Mouse (Mus musculus) CH12.LX (cell line): ENCODE measurements at regions not wholly inside any gene's neighbourhood (a gene's known extent, or its start where the extent isn't known, plus 50 kb on each side); places are given as distances from the start of the nearest gene placed in this dataset.

ENCODE experiments used
- DNase-seq: peaks from one replicate; pipeline ENCODE4 v3.0.0-alpha.2; 2013; ENCODE audit errors: extremely low read depth
- H3K27ac ChIP-seq: 2 replicates; pipeline ENCODE4 v1.5.1; 2012; ENCODE audit warnings: low read depth, mild to moderate bottlenecking, control low read depth, moderate library complexity; ENCODE audit not compliant: insufficient read depth
- H3K27me3 ChIP-seq: replicated peaks from 2 replicates; pipeline ENCODE3; 2012; ENCODE audit warnings: inconsistent platforms
- H3K36me3 ChIP-seq, 2 experiments: replicated peaks in 1 of 2; 2 replicates each; pipeline versions ENCODE3 to v1.6.1; 2012; ENCODE audit warnings: inconsistent platforms in 1 of 2, low read length in 1 of 2, mild to moderate bottlenecking in 1 of 2, mixed read lengths in 1 of 2, moderate library complexity in 1 of 2; ENCODE audit not compliant: control insufficient read depth in 1 of 2, insufficient read depth in 1 of 2
- H3K4me1 ChIP-seq, 2 experiments: 2 replicates each; pipeline ENCODE4 v1.6.1; 2012; ENCODE audit warnings: inconsistent platforms in 1 of 2, moderate library complexity in 1 of 2; ENCODE audit not compliant: insufficient read depth in 2 of 2, control insufficient read depth in 1 of 2
- H3K4me2 ChIP-seq: 2 replicates; pipeline ENCODE4 v1.6.1; 2012; ENCODE audit warnings: low read depth, mild to moderate bottlenecking, control low read depth; ENCODE audit not compliant: poor library complexity, insufficient read depth, severe bottlenecking
- H3K4me3 ChIP-seq, 3 experiments: fragments of 150-350 bp in 1 of 3; sonication (generic) in 1 of 3; replicated peaks in 1 of 3; 2 replicates each; pipeline versions ENCODE3 to v1.5.1; 2011 to 2012; ENCODE audit warnings: low read depth in 2 of 3, low read length in 2 of 3, mild to moderate bottlenecking in 2 of 3, moderate library complexity in 2 of 3, control low read depth in 1 of 3, improper control_type of control experiment in 1 of 3, inconsistent platforms in 1 of 3, mixed read lengths in 1 of 3; ENCODE audit not compliant: poor library complexity in 1 of 3
- H3K79me2 ChIP-seq: replicated peaks from 2 replicates; pipeline ENCODE4 v1.6.1; 2012; ENCODE audit warnings: mild to moderate bottlenecking, moderate library complexity; ENCODE audit not compliant: control insufficient read depth, poor library complexity, insufficient read depth, severe bottlenecking; ENCODE audit errors: extremely low read depth
- H3K9ac ChIP-seq: 2 replicates; pipeline ENCODE4 v1.6.1; 2012; ENCODE audit warnings: low read depth, mild to moderate bottlenecking, control low read depth, moderate library complexity; ENCODE audit not compliant: insufficient read depth
- H3K9me3 ChIP-seq: replicated peaks from 2 replicates; pipeline ENCODE3; 2012; ENCODE audit warnings: low read length, inconsistent platforms, mixed read lengths
- BHLHE40 ChIP-seq: IDR thresholded peaks from 2 replicates; pipeline ENCODE4 v1.6.1; 2011; ENCODE audit warnings: mild to moderate bottlenecking, low read depth, low read length, improper control_type of control experiment
- CHD1 ChIP-seq: IDR thresholded peaks from 2 replicates; pipeline ENCODE4 v1.6.1; 2012; ENCODE audit warnings: low read depth, low read length, improper control_type of control experiment, inconsistent platforms
- CHD2 ChIP-seq: IDR thresholded peaks from 2 replicates; pipeline ENCODE4 v1.6.1; 2011; ENCODE audit warnings: low read length, improper control_type of control experiment
- CTCF ChIP-seq, 2 experiments: IDR thresholded peaks in 1 of 2; conservative IDR thresholded peaks in 1 of 2; 2 replicates each; pipeline ENCODE4 v1.5.1; 2011 to 2012; ENCODE audit warnings: low read depth in 2 of 2, low read length in 2 of 2, improper control_type of control experiment in 1 of 2, inconsistent platforms in 1 of 2, mild to moderate bottlenecking in 1 of 2, moderate library complexity in 1 of 2
- ELF1 ChIP-seq: IDR thresholded peaks from 2 replicates; pipeline ENCODE4 v1.6.1; 2014; ENCODE audit warnings: low read depth, mild to moderate bottlenecking, inconsistent platforms, low read length, improper control_type of control experiment
- EP300 ChIP-seq: IDR thresholded peaks from 2 replicates; pipeline ENCODE4 v1.6.1; 2011; ENCODE audit warnings: low read length, improper control_type of control experiment
- ETS1 ChIP-seq: conservative IDR thresholded peaks from 2 replicates; pipeline ENCODE4 v1.6.1; 2012; ENCODE audit warnings: low read depth, mild to moderate bottlenecking, inconsistent platforms, low read length, improper control_type of control experiment, moderate library complexity
- GABPA ChIP-seq: IDR thresholded peaks from 2 replicates; pipeline ENCODE4 v1.6.1; 2012; ENCODE audit warnings: low read depth, low read length, improper control_type of control experiment, inconsistent platforms; ENCODE audit not compliant: insufficient replicate concordance
- HCFC1 ChIP-seq: IDR thresholded peaks from 2 replicates; pipeline ENCODE4 v1.6.1; 2012; ENCODE audit warnings: low read depth, mild to moderate bottlenecking, inconsistent platforms, low read length, improper control_type of control experiment
- IRF4 ChIP-seq: IDR thresholded peaks from 2 replicates; pipeline ENCODE4 v1.6.1; 2014; ENCODE audit warnings: low read depth, mild to moderate bottlenecking, inconsistent platforms, low read length, improper control_type of control experiment
- JUN ChIP-seq: IDR thresholded peaks from 2 replicates; pipeline ENCODE4 v1.6.1; 2011; ENCODE audit warnings: low read depth, mild to moderate bottlenecking, low read length, improper control_type of control experiment, moderate library complexity; ENCODE audit not compliant: insufficient read depth
- JUND ChIP-seq: conservative IDR thresholded peaks from 2 replicates; pipeline ENCODE4 v1.6.1; 2011; ENCODE audit warnings: low read depth, low read length, improper control_type of control experiment
- MAFK ChIP-seq: IDR thresholded peaks from 2 replicates; pipeline ENCODE4 v1.6.1; 2011; ENCODE audit warnings: low read length, improper control_type of control experiment; ENCODE audit not compliant: insufficient replicate concordance
- MAX ChIP-seq: IDR thresholded peaks from 2 replicates; pipeline ENCODE4 v1.6.1; 2011; ENCODE audit warnings: low read length, improper control_type of control experiment
- MAZ ChIP-seq: IDR thresholded peaks from 2 replicates; pipeline ENCODE4 v1.6.1; 2012; ENCODE audit warnings: low read depth, mild to moderate bottlenecking, inconsistent platforms, low read length, improper control_type of control experiment, moderate library complexity
- MEF2A ChIP-seq: IDR thresholded peaks from 2 replicates; pipeline ENCODE4 v1.6.1; 2014; ENCODE audit warnings: low read depth, mild to moderate bottlenecking, inconsistent platforms, low read length, improper control_type of control experiment, borderline replicate concordance
- MXI1 ChIP-seq: IDR thresholded peaks from 2 replicates; pipeline ENCODE4 v1.6.1; 2011; ENCODE audit warnings: mild to moderate bottlenecking, low read depth, low read length, improper control_type of control experiment
- MYC ChIP-seq: IDR thresholded peaks from 2 replicates; pipeline ENCODE4 v1.6.1; 2011; ENCODE audit warnings: low read depth, mild to moderate bottlenecking, improper control_type of control experiment, low read length
- NRF1 ChIP-seq: IDR thresholded peaks from 2 replicates; pipeline ENCODE4 v1.6.1; 2014; ENCODE audit warnings: low read depth, mild to moderate bottlenecking, inconsistent platforms, low read length, improper control_type of control experiment, moderate library complexity
- PAX5 ChIP-seq: IDR thresholded peaks from 2 replicates; pipeline ENCODE4 v1.6.1; 2012; ENCODE audit warnings: low read length, inconsistent platforms, mixed read lengths
- POLR2A ChIP-seq: IDR thresholded peaks from 2 replicates; pipeline ENCODE4 v1.6.1; 2011; ENCODE audit warnings: low read depth, mild to moderate bottlenecking, improper control_type of control experiment, low read length
- POLR2AphosphoS2 ChIP-seq: IDR thresholded peaks from 2 replicates; pipeline ENCODE4 v1.6.1; 2011; ENCODE audit warnings: low read depth, low read length, improper control_type of control experiment
- RCOR1 ChIP-seq: conservative IDR thresholded peaks from 2 replicates; pipeline ENCODE4 v1.6.1; 2012; ENCODE audit warnings: low read depth, mild to moderate bottlenecking, inconsistent platforms, low read length, improper control_type of control experiment
- SIN3A ChIP-seq: IDR thresholded peaks from 2 replicates; pipeline ENCODE4 v1.6.1; 2012; ENCODE audit warnings: low read length, improper control_type of control experiment, inconsistent platforms
- TBP ChIP-seq: conservative IDR thresholded peaks from 2 replicates; pipeline ENCODE4 v1.6.1; 2011; ENCODE audit warnings: low read depth, low read length, improper control_type of control experiment
- TCF12 ChIP-seq: IDR thresholded peaks from 2 replicates; pipeline ENCODE4 v1.6.1; 2014; ENCODE audit warnings: low read depth, mild to moderate bottlenecking, inconsistent platforms, low read length, improper control_type of control experiment
- USF1 ChIP-seq: IDR thresholded peaks from 2 replicates; pipeline ENCODE4 v1.6.1; 2014; ENCODE audit warnings: low read depth, mild to moderate bottlenecking, inconsistent platforms, low read length, improper control_type of control experiment
- USF2 ChIP-seq: conservative IDR thresholded peaks from 2 replicates; pipeline ENCODE4 v1.6.1; 2011; ENCODE audit warnings: low read depth, low read length, improper control_type of control experiment
- ZC3H11A ChIP-seq: IDR thresholded peaks from 2 replicates; pipeline ENCODE4 v1.6.1; 2012; ENCODE audit warnings: low read depth, mild to moderate bottlenecking, inconsistent platforms, low read length, improper control_type of control experiment
- ZNF384 ChIP-seq: IDR thresholded peaks from 2 replicates; pipeline ENCODE4 v1.6.1; 2012; ENCODE audit warnings: low read depth, low read length, improper control_type of control experiment, inconsistent platforms
- dilution Hi-C: fragments of 300-500 bp; cut with MboI; formaldehyde crosslinking; loops from 2 replicates; pipeline ENCODE4 v1.14.3; 2020; ENCODE audit warnings: low sequenced_read_pairs; ENCODE audit not compliant: extremely low pct_unique_long_range_greater_than_20kb, extremely low pct_ligation_motif_present
- in situ Hi-C: fragments of 300-500 bp; cut with MboI; formaldehyde crosslinking; loops from 3 replicates; pipeline ENCODE4 v1.14.3; 2019; ENCODE audit warnings: low sequenced_read_pairs, low pct_ligation_motif_present, low pct_unique_long_range_greater_than_20kb, mixed read lengths

DNA sequence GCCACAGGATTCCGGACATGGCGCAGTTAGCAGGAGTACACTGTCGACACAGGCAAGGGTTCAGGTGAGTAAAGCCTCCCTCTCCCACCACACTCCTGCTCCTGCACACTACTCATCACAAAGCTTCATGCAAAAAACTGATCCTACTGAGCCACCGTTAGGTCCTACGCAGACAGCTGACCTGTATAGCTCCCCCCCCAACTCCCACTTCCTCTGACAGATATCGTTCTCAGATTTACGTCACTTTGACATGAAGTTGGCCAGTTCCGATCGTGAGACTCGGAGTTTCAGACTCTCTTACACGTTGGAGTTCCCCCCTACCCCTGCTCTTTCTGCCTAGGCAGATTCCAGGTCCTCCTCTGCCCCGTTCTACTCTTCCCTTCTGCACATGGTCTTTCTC is 91.6 kb upstream of the Tmc1 start:
- Histone ChIP-seq H3K4me2 (no peak overlapping the region), H3K36me3 (no peaks in the 10 kb centered on the region), H3K27me3 (no peaks in the 10 kb centered on the region), H3K4me1 (peaks cover 0 to 7% of the 10 kb centered on the region in 2 experiments; a peak in 2 of 4 replicates), H3K27ac (no peak overlapping the region), H3K9ac (no peak overlapping the region), H3K79me2 (no peaks in the 10 kb centered on the region), H3K9me3 (no peaks in the 10 kb centered on the region), H3K4me3 (peak overlapping the region in 1 of 3 experiments; percentile 25)
- dilution Hi-C loops = no loop called here
- in situ Hi-C loops = loop anchor here (10.0 to 25.0 kb wide), 3 partner anchors 217 to 692 kb away; partner anchors contain the start of gene Zfand5
- DNase-seq = no peak
- TF ChIP-seq ZNF384 (no peak), USF1 (peak; percentile 20; the same call in 1 of the 2 replicates), HCFC1 (peak; percentile 59), MAFK (no peak), BHLHE40 (no peak), MAZ (0 out of 2 replicates have a peak, but pooled peaks have one; percentile 23), MAX (no peak), IRF4 (peak; percentile 86), TBP (no peak), NRF1 (no peak), MEF2A (no peak), POLR2A (no peak), MXI1 (no peak), CHD1 (no peak), MYC (no peak), RCOR1 (no peak), GABPA (no peak), CTCF (conservative IDR thresholded peaks at IDR 0.05 in 1 of 2, IDR thresholded peaks at IDR 0.05 in 1 of 2; ENCODE audit: low read depth in 2 of 2, low read length in 2 of 2) (no peak), TCF12 (no peak), JUN (no peak), EP300 (no peak), SIN3A (no peak), JUND (no peak), CHD2 (no peak), PAX5 (no peak), ELF1 (peak; percentile 26; the same call in 1 of the 2 replicates), ZC3H11A (no peak), USF2 (no peak), ETS1 (peak; percentile 30; the same call in 1 of the 2 replicates), POLR2AphosphoS2 (no peak)
